Mouse (Mus musculus): ENCODE results near the gene Mmp9. TPM values are rescaled to one million over a fixed set of nuclear protein-coding genes. Genes with fewer than 3 reads are reported as not detected.
A peak's percentile ranks its signal among the peaks of the same experiment; 100 is the strongest.

Gene Mmp9
- 8.0 and 8.1 TPM in 2 replicates for polyA plus RNA-seq (2011; ENCODE audit: insufficient read length, low read depth, missing spikeins)

DNA sequence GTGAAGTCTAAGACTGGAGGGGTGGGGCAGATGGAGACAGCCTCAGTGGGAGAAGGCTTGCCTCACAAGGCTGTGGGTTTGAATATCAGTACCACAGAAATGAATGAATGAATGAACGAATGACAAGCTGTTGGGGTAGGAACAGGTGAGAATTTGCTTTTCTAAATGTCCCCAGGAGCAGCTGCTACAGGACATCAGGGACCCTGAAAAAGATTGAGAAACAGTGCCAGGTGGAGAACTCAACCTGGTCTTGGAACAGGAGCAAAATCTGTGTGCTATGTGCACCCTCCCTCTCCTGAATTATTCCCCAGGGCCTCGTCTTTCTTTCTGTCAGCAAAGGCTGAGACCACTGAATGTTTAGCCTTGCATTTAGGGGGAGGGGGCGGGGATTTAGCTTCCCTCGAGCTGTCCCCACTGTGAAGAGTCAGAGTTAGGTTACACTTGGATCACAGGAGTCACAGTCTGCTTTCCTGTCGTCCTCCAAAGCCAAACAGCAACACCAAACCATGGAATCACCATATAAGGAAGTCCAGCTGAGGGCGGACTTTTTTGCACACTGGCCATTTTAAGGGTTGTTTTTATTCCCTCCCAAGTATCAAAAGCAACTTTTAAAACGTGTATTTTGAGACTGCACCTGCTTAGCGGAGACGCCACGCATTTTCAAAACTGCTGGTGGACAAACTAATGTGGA, at the start of gene Mmp9:
TSS of gene Mmp9 (plus strand) at position 641 of the 691 bp plus-strand sequence.
- Histone ChIP-seq H3K4me1 (ENCODE audit: control insufficient read depth, insufficient read depth, low read length) (no peaks in the 10 kb centered on the region), H3K27ac (ENCODE audit: insufficient read depth, low read length) (no peak within 1 kb of the TSS), H3K4me3 (ENCODE audit: insufficient read depth, low read length) (no peak within 1 kb of the TSS)
- TF ChIP-seq POLR2A (IDR thresholded peaks at IDR 0.05; ENCODE audit: low read depth, low read length) = no peak
- no peak for TF ChIP-seq CTCF (IDR thresholded peaks at IDR 0.05; ENCODE audit: borderline replicate concordance, insufficient read depth, low read length)

DNA sequence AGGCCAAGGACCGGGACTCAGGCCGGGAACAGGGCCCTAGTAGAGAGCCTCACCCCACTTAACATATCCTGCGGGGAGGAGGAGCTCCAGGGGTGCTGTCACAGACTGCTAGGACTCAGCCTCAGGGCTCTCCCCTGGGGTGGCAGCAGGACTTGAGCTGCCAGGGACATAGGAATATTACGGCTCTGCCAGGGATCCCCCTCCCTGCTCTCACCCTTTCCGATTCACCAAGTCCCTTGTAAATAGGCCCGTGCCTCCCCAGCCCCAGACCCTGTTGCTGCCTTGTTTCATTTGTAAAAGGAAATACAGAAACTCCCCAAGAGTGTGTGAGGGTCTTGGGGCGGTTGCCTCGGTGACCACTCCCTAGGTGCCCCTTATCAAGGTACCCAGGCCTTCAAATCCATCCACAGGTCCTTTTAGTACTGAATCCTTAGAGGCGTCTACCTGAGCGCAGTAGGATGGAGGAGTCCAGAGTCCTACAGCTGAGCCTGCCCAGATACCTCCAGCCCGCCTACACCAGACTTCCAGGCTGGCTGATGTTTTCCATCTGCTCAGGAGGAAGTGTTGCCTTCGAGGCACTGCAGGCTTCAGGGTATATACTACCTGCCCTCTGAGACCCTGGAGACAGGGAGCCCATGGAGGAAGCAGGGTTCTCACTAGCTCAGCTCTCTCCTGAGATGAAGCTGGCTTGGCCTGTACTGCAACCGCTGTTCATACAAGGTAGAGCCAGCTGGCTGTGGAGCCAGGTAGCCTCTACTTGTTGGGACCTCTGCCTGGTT, 49.3 kb upstream of the Mmp9 start:
- Histone ChIP-seq H3K4me3 (ENCODE audit: insufficient read depth, low read length) (no peak overlapping the region), H3K4me1 (ENCODE audit: control insufficient read depth, insufficient read depth, low read length) (no peaks in the 10 kb centered on the region), H3K27ac (ENCODE audit: insufficient read depth, low read length) (no peak overlapping the region)
- TF ChIP-seq POLR2A (IDR thresholded peaks at IDR 0.05; ENCODE audit: low read depth, low read length) = no peak
- TF ChIP-seq CTCF (IDR thresholded peaks at IDR 0.05; ENCODE audit: borderline replicate concordance, insufficient read depth, low read length) = no peak

DNA sequence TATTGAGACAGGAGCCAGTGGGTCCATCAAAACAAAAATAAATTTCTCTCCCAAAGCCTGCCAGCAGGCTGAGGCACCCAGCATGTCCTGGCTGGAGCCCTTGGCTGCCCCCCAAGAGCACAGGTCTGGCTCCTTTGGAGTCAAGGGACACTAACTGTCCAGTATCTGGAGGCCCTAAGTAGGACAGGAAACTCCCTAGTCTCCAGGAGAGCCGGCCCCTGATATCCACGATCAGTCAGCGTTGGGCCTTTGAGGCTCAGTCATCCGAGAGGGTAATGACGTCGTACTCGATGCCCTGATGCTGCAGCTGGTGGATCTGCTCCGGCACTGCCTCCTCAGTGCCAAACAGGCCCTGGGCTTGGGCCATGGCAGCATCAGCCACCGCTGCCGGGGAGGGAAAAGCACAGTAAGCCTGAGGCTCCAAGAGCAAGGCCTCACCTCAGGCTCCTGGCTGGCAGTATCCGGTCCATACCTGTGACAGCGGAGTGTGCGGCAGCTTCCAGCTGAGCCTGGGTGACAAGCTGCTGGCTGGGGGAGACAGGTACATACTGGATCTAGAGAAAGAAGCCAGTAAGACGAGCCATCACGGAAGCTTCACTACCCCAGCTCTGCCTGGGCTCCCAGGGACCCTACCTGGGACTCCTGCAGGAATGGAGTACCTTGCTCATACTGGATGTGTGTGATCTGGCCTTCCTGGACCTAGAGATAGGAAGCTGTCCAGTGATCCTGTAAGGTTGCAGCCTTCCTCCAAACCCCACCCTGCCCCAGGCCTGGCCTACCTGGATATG, 48.5 kb upstream of the Mmp9 start:
- Histone ChIP-seq H3K27ac (ENCODE audit: insufficient read depth, low read length) (no peak overlapping the region), H3K4me1 (ENCODE audit: control insufficient read depth, insufficient read depth, low read length) (no peaks in the 10 kb centered on the region), H3K4me3 (ENCODE audit: insufficient read depth, low read length) (no peak overlapping the region)
- TF ChIP-seq POLR2A (IDR thresholded peaks at IDR 0.05; ENCODE audit: low read depth, low read length) (no peak), CTCF (IDR thresholded peaks at IDR 0.05; ENCODE audit: borderline replicate concordance, insufficient read depth, low read length) (no peak)

DNA sequence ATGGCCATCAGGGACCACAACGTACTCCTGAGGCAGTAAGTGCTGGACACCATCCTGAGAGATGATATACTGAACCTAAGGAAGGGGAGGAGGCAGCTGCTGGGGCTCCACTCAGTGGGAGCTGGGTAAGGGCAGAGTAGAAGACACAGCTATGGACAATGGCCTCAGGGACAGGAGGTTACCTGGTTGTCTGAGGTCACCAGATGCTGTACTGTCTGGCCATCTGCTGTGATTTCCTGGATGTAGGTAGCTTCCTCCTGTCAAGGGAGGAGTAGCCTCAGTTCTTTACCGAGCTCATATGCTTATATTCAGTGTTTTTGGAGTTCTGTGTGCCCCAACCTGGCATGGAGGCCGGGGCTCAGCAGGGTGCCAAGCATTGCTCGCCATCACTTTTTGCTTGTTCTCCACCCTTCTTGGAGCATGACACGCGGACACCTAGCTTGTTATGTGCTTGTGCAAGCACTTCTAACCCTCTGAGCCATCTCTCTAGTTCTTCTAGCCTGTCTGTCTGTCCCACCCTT, 47.8 kb upstream of the Mmp9 start:
- TF ChIP-seq POLR2A (IDR thresholded peaks at IDR 0.05; ENCODE audit: low read depth, low read length) (no peak), CTCF (IDR thresholded peaks at IDR 0.05; ENCODE audit: borderline replicate concordance, insufficient read depth, low read length) (no peak)
- H3K4me3 ChIP-seq (ENCODE audit: insufficient read depth, low read length) = no peak overlapping the region
- H3K27ac ChIP-seq (ENCODE audit: insufficient read depth, low read length) = no peak overlapping the region
- no peaks in the 10 kb centered on the region for H3K4me1 ChIP-seq (ENCODE audit: control insufficient read depth, insufficient read depth, low read length)

DNA sequence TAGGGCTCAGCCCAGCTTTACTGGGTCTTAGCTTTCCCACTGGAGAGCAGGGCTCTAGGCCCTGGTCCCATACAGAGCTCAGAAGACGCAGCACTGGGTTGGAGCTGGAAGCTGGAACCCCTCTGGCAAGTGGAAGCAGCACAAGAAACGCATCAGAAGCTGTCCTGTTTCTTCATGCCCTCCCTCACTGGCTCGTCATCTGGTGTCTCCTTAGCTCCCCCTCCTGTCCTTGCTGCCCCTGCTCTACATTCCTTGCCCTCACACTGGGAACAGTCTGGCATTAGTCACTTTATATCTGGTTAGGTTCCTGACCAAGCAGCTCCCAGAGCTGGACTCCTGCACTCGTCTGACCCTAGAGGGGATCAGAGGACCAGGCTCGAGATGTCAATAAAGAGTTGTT, 46.5 kb upstream of the Mmp9 start:
- Histone ChIP-seq H3K4me3 (ENCODE audit: insufficient read depth, low read length) (no peak overlapping the region), H3K4me1 (ENCODE audit: control insufficient read depth, insufficient read depth, low read length) (no peaks in the 10 kb centered on the region), H3K27ac (ENCODE audit: insufficient read depth, low read length) (no peak overlapping the region)
- no peak for TF ChIP-seq POLR2A (IDR thresholded peaks at IDR 0.05; ENCODE audit: low read depth, low read length)
- peak; percentile 23; the same call in 1 of the 2 replicates for TF ChIP-seq CTCF (IDR thresholded peaks at IDR 0.05; ENCODE audit: borderline replicate concordance, insufficient read depth, low read length)

DNA sequence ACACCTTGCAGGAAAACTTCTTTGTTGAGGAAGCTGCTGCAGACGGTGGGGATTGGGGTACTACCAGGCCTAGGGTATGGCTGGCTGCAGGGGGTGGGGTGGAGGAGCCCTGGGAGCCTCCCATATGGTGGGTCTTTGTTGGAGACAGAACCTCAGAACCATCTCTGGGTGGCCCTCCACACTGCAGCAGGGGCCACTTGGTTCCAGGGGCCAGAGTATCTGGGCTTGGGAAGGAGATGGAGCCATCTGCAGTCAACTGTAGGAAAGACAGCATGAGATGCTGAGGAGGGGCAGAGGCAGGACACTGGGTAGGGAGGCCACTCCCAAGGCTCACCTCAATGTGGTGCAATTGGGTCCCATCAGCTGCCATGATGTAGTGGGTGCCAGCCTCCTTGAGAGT, 45.9 kb upstream of the Mmp9 start:
- TF ChIP-seq POLR2A (IDR thresholded peaks at IDR 0.05; ENCODE audit: low read depth, low read length) = no peak
- no peak for TF ChIP-seq CTCF (IDR thresholded peaks at IDR 0.05; ENCODE audit: borderline replicate concordance, insufficient read depth, low read length)
- H3K4me3 ChIP-seq (ENCODE audit: insufficient read depth, low read length) = no peak overlapping the region
- no peaks in the 10 kb centered on the region for H3K4me1 ChIP-seq (ENCODE audit: control insufficient read depth, insufficient read depth, low read length)
- H3K27ac ChIP-seq (ENCODE audit: insufficient read depth, low read length) = no peak overlapping the region

DNA sequence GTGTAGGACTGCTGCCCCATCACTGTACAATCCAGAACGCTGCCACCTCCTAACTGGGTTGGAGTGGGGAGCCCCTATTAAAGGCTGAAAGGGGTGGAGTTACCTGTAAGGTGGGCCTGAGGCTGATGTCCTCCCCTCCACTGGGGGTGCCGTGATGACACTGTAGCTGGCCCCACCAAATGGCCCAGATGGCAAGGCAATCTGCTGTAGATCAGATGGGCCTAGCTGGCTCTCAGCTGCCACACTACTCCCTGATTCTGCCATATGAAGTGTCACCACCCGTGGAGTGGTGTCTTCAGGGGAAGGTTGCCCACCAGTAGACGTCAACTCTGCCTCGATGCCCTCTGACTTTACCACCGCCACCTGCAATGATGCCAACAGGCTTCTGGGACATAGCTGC, 44.7 kb upstream of the Mmp9 start:
- Histone ChIP-seq H3K4me1 (ENCODE audit: control insufficient read depth, insufficient read depth, low read length) (no peaks in the 10 kb centered on the region), H3K4me3 (ENCODE audit: insufficient read depth, low read length) (no peak overlapping the region), H3K27ac (ENCODE audit: insufficient read depth, low read length) (no peak overlapping the region)
- TF ChIP-seq POLR2A (IDR thresholded peaks at IDR 0.05; ENCODE audit: low read depth, low read length) (no peak), CTCF (IDR thresholded peaks at IDR 0.05; ENCODE audit: borderline replicate concordance, insufficient read depth, low read length) (no peak)

DNA sequence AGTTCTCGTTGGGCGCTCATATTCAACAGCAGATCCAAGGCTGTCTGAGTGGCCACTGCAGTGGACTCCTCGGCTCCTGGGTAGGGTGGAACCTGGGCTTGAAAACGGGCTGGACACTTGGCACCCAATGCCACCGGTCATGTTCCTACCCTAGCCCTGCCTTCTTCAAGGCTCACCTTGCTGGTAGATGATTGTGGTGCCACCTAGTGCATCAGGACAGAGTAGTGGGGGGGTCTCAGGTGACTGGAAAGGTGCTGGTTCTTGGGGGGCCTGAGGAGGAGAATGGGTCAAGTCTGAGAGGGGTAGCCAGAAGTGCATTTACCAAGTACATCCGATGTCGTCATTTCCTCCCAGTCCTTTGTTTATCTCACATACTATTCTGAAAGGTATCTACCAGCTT, 42.6 kb upstream of the Mmp9 start:
- Histone ChIP-seq H3K4me3 (ENCODE audit: insufficient read depth, low read length) (no peak overlapping the region), H3K4me1 (ENCODE audit: control insufficient read depth, insufficient read depth, low read length) (no peaks in the 10 kb centered on the region), H3K27ac (ENCODE audit: insufficient read depth, low read length) (no peak overlapping the region)
- no peak for TF ChIP-seq POLR2A (IDR thresholded peaks at IDR 0.05; ENCODE audit: low read depth, low read length)
- TF ChIP-seq CTCF (IDR thresholded peaks at IDR 0.05; ENCODE audit: borderline replicate concordance, insufficient read depth, low read length) = no peak

DNA sequence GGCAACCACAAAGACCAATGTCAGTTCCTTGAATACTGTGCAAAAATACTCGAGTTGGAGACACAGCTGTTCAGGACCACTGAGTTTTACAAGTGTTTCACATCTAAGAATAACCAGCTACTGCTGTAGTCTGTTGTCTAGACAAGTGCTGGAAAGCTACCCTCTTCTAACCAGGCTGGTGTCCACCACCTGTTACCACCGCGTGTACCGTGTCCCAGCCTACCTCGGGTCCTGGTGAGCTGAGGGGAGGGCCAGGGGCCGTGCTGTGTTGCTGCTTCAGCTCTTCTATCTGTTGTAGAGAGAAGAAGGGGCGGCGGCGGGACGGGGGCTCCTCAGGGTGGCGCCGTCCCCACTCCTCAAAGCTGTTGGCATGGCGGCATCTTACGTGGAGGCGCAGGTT, 41.5 kb upstream of the Mmp9 start:
- Histone ChIP-seq H3K4me3 (ENCODE audit: insufficient read depth, low read length) (no peak overlapping the region), H3K27ac (ENCODE audit: insufficient read depth, low read length) (no peak overlapping the region), H3K4me1 (ENCODE audit: control insufficient read depth, insufficient read depth, low read length) (no peaks in the 10 kb centered on the region)
- TF ChIP-seq POLR2A (IDR thresholded peaks at IDR 0.05; ENCODE audit: low read depth, low read length) = no peak
- TF ChIP-seq CTCF (IDR thresholded peaks at IDR 0.05; ENCODE audit: borderline replicate concordance, insufficient read depth, low read length) = no peak

Data from embryonic fibroblast, embryonic 13.5 days (primary cell).